Mouse (Mus musculus) liver, postnatal 0 days (tissue): ENCODE results near the gene Ppp1r13b.

ENCODE experiments used
- CTCF ChIP-seq: sonication (generic); IDR thresholded peaks from 2 replicates; pipeline ENCODE4 v1.5.1; 2016; ENCODE audit warnings: antibody characterized with exemption, low read depth
- EP300 ChIP-seq: IDR thresholded peaks from 2 replicates; pipeline ENCODE4 v1.6.1; 2016; ENCODE audit warnings: antibody characterized with exemption, low read depth, mild to moderate bottlenecking

DNA sequence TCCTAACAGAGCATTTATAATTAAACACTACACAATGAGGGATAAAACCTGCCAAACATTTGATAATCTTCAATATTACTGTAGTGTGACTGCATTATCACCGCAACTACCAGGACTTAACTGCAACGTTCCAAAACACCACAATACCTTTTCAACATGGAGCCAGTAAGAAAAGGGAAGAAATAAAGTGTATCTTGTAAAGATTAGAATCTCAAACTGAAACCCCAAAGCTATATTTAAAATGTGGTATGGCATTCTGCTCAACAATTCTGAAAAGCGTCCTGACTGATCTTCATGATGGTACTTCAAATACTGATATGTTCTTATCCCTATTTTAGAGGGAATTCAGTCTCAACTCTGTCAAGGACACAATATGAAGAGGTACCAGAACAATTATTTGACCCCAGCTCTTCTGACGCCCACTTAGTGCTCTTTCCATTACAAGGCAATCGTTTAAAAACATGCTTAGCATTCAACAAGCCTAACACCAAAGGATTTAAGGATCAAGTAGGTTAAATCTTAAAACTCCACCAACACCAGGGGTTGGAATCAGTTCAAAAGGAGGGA, 1.5 kb downstream of the Ppp1r13b start:
- TF ChIP-seq CTCF, result no peak
- TF ChIP-seq EP300, result no peak
